Mouse (Mus musculus): ENCODE data around the gene Rnf224.

Rnf224 gene

DNA sequence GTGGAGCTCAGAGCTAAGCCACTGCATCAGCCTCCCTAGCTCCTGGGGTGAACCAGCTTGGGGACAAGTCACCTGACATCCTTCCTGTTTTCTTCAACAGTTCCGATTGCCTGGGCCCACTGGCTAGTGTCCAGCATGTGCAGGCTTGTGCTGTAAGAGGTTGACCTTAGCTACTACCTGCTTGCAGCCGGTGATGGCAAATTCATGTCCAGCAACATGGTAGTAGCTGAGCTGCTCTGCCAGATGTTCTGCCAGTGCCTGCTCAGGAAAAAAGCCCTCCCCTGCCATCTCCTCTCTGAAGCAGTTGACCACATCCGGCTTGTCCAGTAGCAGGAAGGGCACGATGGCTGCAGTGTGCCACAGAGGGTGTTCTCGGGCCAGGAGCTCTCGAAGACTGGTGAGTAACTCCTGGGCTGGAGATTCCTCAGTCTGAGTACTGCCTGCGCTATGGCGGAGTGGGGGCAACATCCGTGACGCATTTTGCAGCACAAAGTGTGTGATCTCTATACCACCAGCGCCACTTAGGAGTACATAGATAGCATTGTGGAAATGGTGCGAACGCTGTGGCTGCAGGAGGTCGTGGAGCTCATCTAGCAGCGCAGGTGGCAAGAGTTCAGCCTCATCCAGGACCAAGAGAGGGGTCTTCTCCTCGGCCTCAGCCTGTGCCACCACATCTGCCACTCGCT, 42.0 kb downstream of the Rnf224 start:
- DNase-seq (ENCODE audit: low spot score), result no peak

DNA sequence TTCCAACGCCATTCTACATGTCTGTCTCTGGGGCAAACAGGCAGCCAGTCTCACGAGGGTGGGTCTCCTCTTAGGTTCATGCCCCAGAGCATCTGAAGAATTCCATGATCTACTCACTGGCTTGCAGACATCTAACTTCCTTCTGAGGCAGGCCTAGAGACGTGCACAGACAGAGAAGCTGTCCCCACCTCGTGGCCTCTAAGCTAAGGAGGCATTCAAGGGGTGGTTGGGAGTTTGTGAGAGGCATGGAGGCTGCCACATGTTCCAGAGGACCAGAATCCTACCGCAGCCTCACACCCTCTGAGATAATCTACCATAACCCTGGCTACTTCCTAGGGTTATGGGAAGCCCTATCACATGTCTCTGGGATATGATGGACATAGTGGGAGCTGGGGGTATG, 42.6 kb downstream of the Rnf224 start:
- DNase-seq (ENCODE audit: low spot score), result no peak

DNA sequence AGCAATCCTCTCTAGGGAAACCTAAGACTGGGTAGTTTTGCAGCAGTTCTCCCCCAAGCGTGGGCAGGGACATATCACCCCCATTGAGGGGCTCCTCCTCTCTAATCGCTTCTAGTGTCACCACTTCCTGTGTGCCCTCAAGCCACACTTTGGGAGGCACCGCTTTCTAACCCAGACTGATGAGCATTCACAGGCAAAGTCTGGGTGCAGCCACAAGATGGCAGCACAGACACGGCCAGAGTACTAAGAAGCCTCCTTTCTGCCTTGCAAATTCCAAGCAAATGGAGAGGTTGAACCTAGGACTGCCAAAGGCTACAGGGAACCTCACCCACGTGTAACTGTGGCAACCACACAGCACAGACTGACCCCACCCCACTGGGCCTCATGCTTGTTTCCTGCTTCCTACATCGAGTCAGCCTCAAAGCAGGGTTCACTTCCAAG, 43.2 kb downstream of the Rnf224 start:
- DNase-seq (ENCODE audit: low spot score), result peak; percentile 72

DNA sequence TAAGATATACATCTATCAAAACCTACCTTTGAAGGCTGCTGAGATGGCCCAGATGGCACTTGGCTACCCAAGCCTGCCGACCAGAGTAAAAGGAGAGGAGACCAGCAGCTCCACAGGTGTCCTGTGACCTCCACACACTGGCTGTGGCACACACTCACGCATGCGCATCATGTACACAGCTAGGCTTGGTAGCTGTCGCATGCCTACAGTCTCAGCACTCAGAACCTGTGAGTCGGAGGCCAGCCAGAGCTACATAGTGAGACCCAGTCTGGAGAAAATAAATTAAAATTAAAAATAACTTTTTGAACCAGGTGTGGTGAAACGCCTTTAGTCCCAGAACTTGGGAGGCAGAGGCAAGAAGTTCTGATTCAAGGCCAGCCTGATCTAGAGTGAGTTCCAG, 48.7 kb downstream of the Rnf224 start:
- no peak for DNase-seq (ENCODE audit: low spot score)

DNA sequence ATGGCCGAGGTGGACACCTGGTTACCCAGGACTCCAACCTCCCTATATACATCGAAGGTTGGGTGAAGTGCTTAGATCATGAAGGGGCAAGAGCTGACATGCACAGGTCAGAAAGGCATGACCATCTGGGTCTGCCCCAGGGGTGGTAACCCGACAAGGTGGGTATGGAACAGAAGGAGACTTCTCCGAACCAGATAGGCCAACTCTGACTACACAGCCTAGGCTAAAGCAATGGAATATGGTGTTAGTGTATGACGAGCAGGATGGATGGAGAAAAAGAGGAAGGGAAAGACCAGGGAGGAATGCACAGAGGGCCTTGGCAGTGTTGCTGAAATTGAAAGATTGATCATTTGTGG, 50.0 kb downstream of the Rnf224 start:
- no peak for DNase-seq (ENCODE audit: low spot score)

DNA sequence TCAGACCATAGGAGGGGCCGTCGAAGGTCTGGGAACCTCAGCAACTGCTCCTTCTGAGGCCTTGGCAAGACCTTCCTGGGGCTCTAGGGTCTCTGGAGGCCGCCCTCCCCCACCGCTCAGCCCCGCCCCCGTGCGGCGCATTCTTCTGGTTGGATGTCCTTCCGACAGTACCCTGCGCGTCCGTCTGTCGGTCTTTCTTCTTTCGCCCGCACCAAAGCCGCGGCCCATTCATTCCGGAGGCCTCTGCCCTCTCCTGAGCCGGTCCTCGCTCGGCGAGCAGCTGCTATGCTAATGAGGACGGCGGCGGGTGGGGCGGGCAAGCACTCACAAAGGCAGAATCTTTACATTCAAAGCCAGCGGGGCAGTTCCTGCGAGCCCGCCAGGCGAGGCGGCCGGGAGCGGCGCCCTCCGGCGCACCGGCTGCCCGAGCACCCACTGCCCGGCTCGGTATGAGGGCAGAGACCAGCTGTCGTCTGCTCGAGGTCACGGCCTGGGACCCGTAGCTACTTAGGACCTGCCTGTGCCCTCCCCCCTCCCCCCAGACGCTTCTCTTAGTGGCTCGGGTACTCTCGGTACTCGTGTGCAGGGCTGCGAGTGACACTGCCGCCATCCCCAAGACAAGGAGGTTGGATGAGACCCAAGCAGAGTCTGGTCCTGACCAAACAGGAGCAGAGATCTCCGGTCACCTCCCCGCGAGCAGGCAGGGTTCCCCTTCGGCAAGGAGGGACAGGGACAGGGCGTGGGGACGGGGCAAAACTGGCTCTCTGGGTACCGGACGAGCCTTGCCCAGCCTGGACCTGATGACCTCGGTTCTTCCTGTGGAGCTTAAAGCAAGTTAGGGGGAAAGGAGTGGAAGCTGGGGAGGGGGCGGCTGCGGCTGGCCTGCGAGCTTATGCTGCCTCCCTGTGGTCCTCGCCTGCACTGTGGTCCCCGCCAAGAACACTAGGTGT, 50.7 kb downstream of the Rnf224 start:
- DNase-seq (ENCODE audit: low spot score), result no peak

DNA sequence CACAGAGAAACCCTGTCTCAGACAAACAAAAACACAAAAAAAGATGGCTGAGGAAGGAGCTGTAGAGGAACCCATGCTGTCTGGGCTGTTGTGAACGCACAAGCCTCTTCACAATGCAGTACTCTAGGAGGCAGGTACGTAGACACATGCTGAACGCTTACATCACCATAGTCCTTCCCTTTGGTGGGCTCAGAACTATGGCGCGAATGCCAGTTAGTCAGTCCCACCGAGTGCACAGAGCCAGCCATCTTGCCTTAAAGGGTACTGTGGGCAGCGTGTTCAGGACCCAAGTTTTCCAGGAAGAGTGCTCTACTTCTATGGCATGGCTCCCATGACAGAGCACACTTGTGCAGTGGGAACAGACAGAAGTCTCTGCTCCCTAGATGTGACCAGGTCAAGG, 52.1 kb downstream of the Rnf224 start:
- no peak for DNase-seq (ENCODE audit: low spot score)
